Mouse (Mus musculus): Measurements from ENCODE around the gene Stk32c.
A peak's percentile ranks its signal among the peaks of the same experiment; 100 is the strongest.

The Stk32c gene

GRCm38 (mm10) chr7:139136906-139137491 is 76.1 kb downstream of the Stk32c start:
- DNase-seq = no peak

- no peak for DNase-seq
Measured at GRCm38 (mm10) chr7:139135236-139135635, 77.9 kb downstream of the Stk32c start.

- no peak for DNase-seq
Measured at GRCm38 (mm10) chr7:139133446-139133845, 79.7 kb downstream of the Stk32c start.

GRCm38 (mm10) chr7:139131538-139131937 is 81.6 kb downstream of the Stk32c start:
- no peak for DNase-seq

- DNase-seq = no peak
Measured at GRCm38 (mm10) chr7:139130361-139130760, 82.7 kb downstream of the Stk32c start.

- DNase-seq = no peak
Measured at GRCm38 (mm10) chr7:139128994-139129393, 84.1 kb downstream of the Stk32c start.

- no peak for DNase-seq
Measured at GRCm38 (mm10) chr7:139126549-139126948, 86.6 kb downstream of the Stk32c start.

GRCm38 (mm10) chr7:139125881-139126280 is 87.2 kb downstream of the Stk32c start:
- no peak for DNase-seq

GRCm38 (mm10) chr7:139119775-139120153 is 93.3 kb downstream of the Stk32c start:
- no peak for DNase-seq

- peak; percentile 35 to 49 for DNase-seq
Measured at GRCm38 (mm10) chr7:139119152-139119774, 93.8 kb downstream of the Stk32c start.

GRCm38 (mm10) chr7:139107908-139108650 is 105.0 kb downstream of the Stk32c start:
- no peak for DNase-seq

GRCm38 (mm10) chr7:139105705-139106104 is 107.4 kb downstream of the Stk32c start:
- no peak for DNase-seq

GRCm38 (mm10) chr7:139105076-139105475 is 108.0 kb downstream of the Stk32c start:
- DNase-seq = no peak

- no peak for DNase-seq
Measured at GRCm38 (mm10) chr7:139103960-139104381, 109.1 kb downstream of the Stk32c start.

GRCm38 (mm10) chr7:139101826-139102225 is 111.3 kb downstream of the Stk32c start:
- DNase-seq = no peak

GRCm38 (mm10) chr7:139101286-139101804 is 111.8 kb downstream of the Stk32c start:
- no peak for DNase-seq

GRCm38 (mm10) chr7:139100531-139101095 is 112.5 kb downstream of the Stk32c start:
- no peak for DNase-seq

GRCm38 (mm10) chr7:139096399-139096798 is 116.7 kb downstream of the Stk32c start:
- no peak for DNase-seq

- no peak for DNase-seq
Measured at GRCm38 (mm10) chr7:139095282-139095681, 117.8 kb downstream of the Stk32c start.

- no peak for DNase-seq
Measured at GRCm38 (mm10) chr7:139094761-139095160, 118.3 kb downstream of the Stk32c start.

GRCm38 (mm10) chr7:139093781-139094180 is 119.3 kb downstream of the Stk32c start:
- DNase-seq = no peak

GRCm38 (mm10) chr7:139093124-139093523 is 120.0 kb downstream of the Stk32c start:
- no peak for DNase-seq

- no peak for DNase-seq
Measured at GRCm38 (mm10) chr7:139092676-139093075, 120.4 kb downstream of the Stk32c start.
